Mouse (Mus musculus): ENCODE measurements around the gene Cab39l. TPM values are rescaled to one million over a fixed set of nuclear protein-coding genes. Genes with fewer than 3 reads are reported as not detected.
A peak's percentile ranks its signal among the peaks of the same experiment; 100 is the strongest.

The Cab39l gene
- polyA plus RNA-seq, 1 experiment, result 34.7 TPM

GRCm38 (mm10) chr14:59629308-59629707 lies 188.5 kb downstream of the Cab39l start:
- Histone ChIP-seq H3K36me3 (ENCODE audit: control insufficient read depth, insufficient read depth, low read length) (no peaks in the 10 kb centered on the region), H3K27ac (ENCODE audit: control insufficient read depth, insufficient read depth, low read depth, low read length) (no peak overlapping the region), H3K27me3 (ENCODE audit: control insufficient read depth, insufficient read depth, low read length) (no peaks in the 10 kb centered on the region), H3K4me3 (ENCODE audit: control insufficient read depth, low read depth, low read length) (peak overlapping the region; percentile 77), H3K4me1 (ENCODE audit: control insufficient read depth, insufficient read depth, low read length) (peaks cover 17% of the 10 kb centered on the region)
- TF ChIP-seq CTCF (IDR thresholded peaks at IDR 0.05; ENCODE audit: control insufficient read depth, insufficient read depth, insufficient replicate concordance, low read depth, low read length) (no peak), POLR2A (IDR thresholded peaks at IDR 0.05; ENCODE audit: control insufficient read depth, low read depth, low read length) (peak; percentile 64; the same call in 1 of the 2 replicates)

DNA sequence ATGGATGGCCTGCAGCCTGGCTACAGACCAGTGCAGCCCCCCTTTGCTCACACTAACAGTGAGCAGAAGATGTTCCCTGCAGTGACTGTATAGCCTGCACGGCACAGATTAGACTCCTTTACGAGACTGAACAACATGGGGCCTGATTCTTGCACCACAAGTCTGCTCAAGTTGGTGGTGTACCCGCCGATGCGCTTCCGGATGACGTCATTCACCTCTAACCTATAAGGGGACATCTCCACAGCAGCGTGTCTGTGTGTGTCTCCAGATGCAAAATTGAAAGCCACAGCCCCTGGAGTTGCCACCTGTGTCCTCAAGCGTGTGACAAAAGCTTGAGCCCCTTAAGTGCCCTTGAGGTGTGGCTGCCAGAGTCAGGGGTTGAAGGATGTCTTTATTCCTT lies 189.3 kb downstream of the Cab39l start:
- no peak overlapping the region for H3K27ac ChIP-seq (ENCODE audit: control insufficient read depth, insufficient read depth, low read depth, low read length)
- peaks cover 13% of the 10 kb centered on the region for H3K4me1 ChIP-seq (ENCODE audit: control insufficient read depth, insufficient read depth, low read length)
- H3K27me3 ChIP-seq (ENCODE audit: control insufficient read depth, insufficient read depth, low read length), result no peaks in the 10 kb centered on the region
- TF ChIP-seq CTCF (IDR thresholded peaks at IDR 0.05; ENCODE audit: control insufficient read depth, insufficient read depth, insufficient replicate concordance, low read depth, low read length), result no peak
- TF ChIP-seq POLR2A (IDR thresholded peaks at IDR 0.05; ENCODE audit: control insufficient read depth, low read depth, low read length), result no peak
- H3K4me3 ChIP-seq (ENCODE audit: control insufficient read depth, low read depth, low read length), result peak overlapping the region; percentile 77
- no peaks in the 10 kb centered on the region for H3K36me3 ChIP-seq (ENCODE audit: control insufficient read depth, insufficient read depth, low read length)

GRCm38 (mm10) chr14:59632067-59632466 lies 191.3 kb downstream of the Cab39l start:
- Histone ChIP-seq H3K27me3 (ENCODE audit: control insufficient read depth, insufficient read depth, low read length) (no peaks in the 10 kb centered on the region), H3K4me3 (ENCODE audit: control insufficient read depth, low read depth, low read length) (no peak overlapping the region), H3K36me3 (ENCODE audit: control insufficient read depth, insufficient read depth, low read length) (no peaks in the 10 kb centered on the region), H3K4me1 (ENCODE audit: control insufficient read depth, insufficient read depth, low read length) (peaks cover 5% of the 10 kb centered on the region), H3K27ac (ENCODE audit: control insufficient read depth, insufficient read depth, low read depth, low read length) (no peak overlapping the region)
- TF ChIP-seq CTCF (IDR thresholded peaks at IDR 0.05; ENCODE audit: control insufficient read depth, insufficient read depth, insufficient replicate concordance, low read depth, low read length), result no peak
- TF ChIP-seq POLR2A (IDR thresholded peaks at IDR 0.05; ENCODE audit: control insufficient read depth, low read depth, low read length), result no peak

DNA sequence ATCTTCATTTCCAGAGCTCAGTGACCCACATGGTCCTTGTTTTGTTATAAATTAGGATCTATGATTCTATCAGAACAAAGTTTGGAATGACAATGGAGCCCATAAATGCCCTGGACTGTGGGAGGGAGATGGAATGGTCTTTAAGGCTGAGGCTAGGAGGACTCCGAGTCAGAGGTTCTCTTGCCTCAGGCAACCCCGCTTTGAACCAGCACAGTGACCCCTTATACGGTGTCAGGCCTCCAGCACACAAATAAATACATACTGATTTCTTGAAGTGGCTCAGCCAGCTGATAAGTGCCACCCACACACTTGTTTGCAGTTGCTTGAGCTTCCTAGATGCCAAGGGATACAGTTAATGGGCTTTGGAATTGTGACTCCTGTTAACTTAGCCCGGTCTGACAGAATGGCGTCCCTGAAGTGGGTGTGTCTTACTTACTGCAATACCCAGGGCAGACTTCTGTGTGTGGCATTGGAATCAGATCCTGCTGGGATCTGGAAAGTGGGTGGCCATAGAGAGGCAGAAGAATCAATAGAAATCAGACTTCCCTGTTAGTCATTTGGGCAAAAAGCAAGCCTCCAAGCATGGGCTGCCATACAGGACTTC lies 192.6 kb downstream of the Cab39l start:
- no peak overlapping the region for H3K4me3 ChIP-seq (ENCODE audit: control insufficient read depth, low read depth, low read length)
- H3K36me3 ChIP-seq (ENCODE audit: control insufficient read depth, insufficient read depth, low read length), result no peaks in the 10 kb centered on the region
- no peaks in the 10 kb centered on the region for H3K27me3 ChIP-seq (ENCODE audit: control insufficient read depth, insufficient read depth, low read length)
- TF ChIP-seq CTCF (IDR thresholded peaks at IDR 0.05; ENCODE audit: control insufficient read depth, insufficient read depth, insufficient replicate concordance, low read depth, low read length) (no peak), POLR2A (IDR thresholded peaks at IDR 0.05; ENCODE audit: control insufficient read depth, low read depth, low read length) (no peak)
- H3K4me1 ChIP-seq (ENCODE audit: control insufficient read depth, insufficient read depth, low read length), result peaks cover 5% of the 10 kb centered on the region
- H3K27ac ChIP-seq (ENCODE audit: control insufficient read depth, insufficient read depth, low read depth, low read length), result no peak overlapping the region

DNA sequence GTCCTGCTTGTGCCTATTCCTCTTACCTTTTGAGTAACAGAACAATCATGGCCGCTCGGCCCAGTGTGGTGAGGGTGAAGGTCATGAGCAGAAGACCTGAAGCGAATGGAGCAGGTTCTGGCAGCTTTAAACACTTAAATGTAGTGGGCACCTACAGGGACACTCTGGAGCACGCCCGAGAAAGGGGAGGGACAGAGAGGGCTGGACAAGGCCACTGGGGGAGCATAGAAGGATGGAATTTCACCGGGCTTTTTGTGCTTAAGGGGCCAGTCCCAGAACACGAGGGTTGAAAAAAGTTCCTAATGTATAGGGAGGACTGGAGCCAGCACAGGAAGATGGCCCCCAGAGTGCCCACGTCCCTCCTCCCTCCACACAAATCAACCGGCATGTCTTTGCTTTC lies 193.2 kb downstream of the Cab39l start:
- H3K27ac ChIP-seq (ENCODE audit: control insufficient read depth, insufficient read depth, low read depth, low read length), result no peak overlapping the region
- H3K36me3 ChIP-seq (ENCODE audit: control insufficient read depth, insufficient read depth, low read length), result no peaks in the 10 kb centered on the region
- no peak overlapping the region for H3K4me3 ChIP-seq (ENCODE audit: control insufficient read depth, low read depth, low read length)
- H3K4me1 ChIP-seq (ENCODE audit: control insufficient read depth, insufficient read depth, low read length), result peaks cover 5% of the 10 kb centered on the region
- no peaks in the 10 kb centered on the region for H3K27me3 ChIP-seq (ENCODE audit: control insufficient read depth, insufficient read depth, low read length)
- TF ChIP-seq POLR2A (IDR thresholded peaks at IDR 0.05; ENCODE audit: control insufficient read depth, low read depth, low read length) (no peak), CTCF (IDR thresholded peaks at IDR 0.05; ENCODE audit: control insufficient read depth, insufficient read depth, insufficient replicate concordance, low read depth, low read length) (no peak)

Other genes starting within 250 kb of the Cab39l start
- 4.9 and 5.6 TPM in 2 replicates for gene Rcbtb1, start 239.8 kb upstream of the Cab39l start, polyA plus RNA-seq (2012; rRNA removed)
- not detected in 2 replicates for gene Gm6904, start 180.8 kb upstream of the Cab39l start, polyA plus RNA-seq (2012; rRNA removed)
- 0.07 and 0.14 TPM in 2 replicates for gene Phf11a, start 143.4 kb upstream of the Cab39l start, polyA plus RNA-seq (2012; rRNA removed)
- gene Phf11b, start 99.6 kb upstream of the Cab39l start, polyA plus RNA-seq (2012; rRNA removed), result not detected in 2 replicates
- gene Phf11d, start 75.5 kb upstream of the Cab39l start, polyA plus RNA-seq (2012; rRNA removed), result 0.84 and 0.88 TPM in 2 replicates
- gene Phf11c, start 45.6 kb upstream of the Cab39l start, polyA plus RNA-seq (2012; rRNA removed), result 0.75 and 0.76 TPM in 2 replicates
- 4.5 and 5.6 TPM in 2 replicates for gene Setdb2, start 88 bp upstream of the Cab39l start, polyA plus RNA-seq (2012; rRNA removed)
- gene Cdadc1, start 157.0 kb downstream of the Cab39l start, polyA plus RNA-seq (2012; rRNA removed), result 5.8 and 8.7 TPM in 2 replicates
- gene Shisa2, start 184.3 kb downstream of the Cab39l start, polyA plus RNA-seq (2012; rRNA removed), result 1.9 and 2.0 TPM in 2 replicates

All from testis, adult 2 months (tissue).